Mouse (Mus musculus) G1E (cell line): ENCODE results near the gene Fgfr2. TPM values are rescaled to one million over a fixed set of nuclear protein-coding genes. Genes with fewer than 3 reads are reported as not detected.

Experiments used
- ATAC-seq: 2 replicates; pipeline ENCODE4 v1.8.0; 2016; ENCODE audit warnings: mild to moderate bottlenecking; ENCODE audit not compliant: insufficient number of reproducible peaks, poor library complexity, low FRiP score, severe bottlenecking; ENCODE audit errors: extremely low read depth
- DNase-seq: peaks from one replicate; pipeline ENCODE4 v3.0.0; 2012; ENCODE audit warnings: low spot score
- H3K27me3 ChIP-seq: 2 replicates; pipeline ENCODE4 v1.6.1; 2012; ENCODE audit warnings: mild to moderate bottlenecking, low read length, inconsistent platforms; ENCODE audit not compliant: insufficient read depth
- H3K36me3 ChIP-seq: replicated peaks from 2 replicates; pipeline ENCODE3; 2012; ENCODE audit warnings: mild to moderate bottlenecking, inconsistent platforms
- H3K4me1 ChIP-seq: 2 replicates; pipeline ENCODE4 v1.6.1; 2012; ENCODE audit warnings: low read depth, low read length, inconsistent platforms, mixed read lengths; ENCODE audit not compliant: insufficient read depth
- H3K4me3 ChIP-seq: 2 replicates; pipeline ENCODE4 v1.5.1; 2012; ENCODE audit warnings: low read depth, mild to moderate bottlenecking, inconsistent platforms, low read length, moderate library complexity, mixed read lengths
- H3K9me3 ChIP-seq: replicated peaks from 2 replicates; pipeline ENCODE4 v1.6.1; 2012; ENCODE audit warnings: inconsistent platforms
- CTCF ChIP-seq: IDR thresholded peaks from 2 replicates; pipeline ENCODE4 v1.5.1; 2012; ENCODE audit warnings: low read depth, low read length, inconsistent platforms, mixed read lengths
- GATA1 ChIP-seq: IDR thresholded peaks from 2 replicates; pipeline ENCODE4 v1.6.1; 2012; ENCODE audit warnings: borderline replicate concordance, low read length, inconsistent platforms, mixed read lengths
- GATA2 ChIP-seq: IDR thresholded peaks from 2 replicates; pipeline ENCODE4 v1.6.1; 2012; ENCODE audit warnings: low read depth, low read length, inconsistent platforms, borderline replicate concordance
- POLR2AphosphoS5 ChIP-seq: IDR thresholded peaks from 2 replicates; pipeline ENCODE4 v1.6.1; 2012; ENCODE audit warnings: low read depth, low read length, inconsistent platforms; ENCODE audit not compliant: insufficient replicate concordance
- TAL1 ChIP-seq: conservative IDR thresholded peaks from 2 replicates; pipeline ENCODE4 v1.6.1; 2012; ENCODE audit warnings: low read depth, low read length, inconsistent platforms, mixed read lengths
- polyA plus RNA-seq: library from polyadenylated mRNA; stranded (reverse); fragments of >175 nt; gene quantifications from 2 replicates; pipeline ENCODE4 v1.2.3, GENCODE M21; 2012
- total RNA-seq, 2 experiments: library from RNA; stranded (forward) in 1 of 2; stranded (reverse) in 1 of 2; fragments of 200-1000 nt in 1 of 2; fragments of >200 nt in 1 of 2; fragmentation: Nextera tagmentation in 1 of 2; gene quantifications; 2 replicates each; pipeline ENCODE4 v1.2.3; 2014 to 2017

Fgfr2 gene
- total and polyA plus RNA-seq, 3 experiments: 0.22 TPM; not detected in 2

- ATAC-seq: no peak
- no peaks in the 10 kb centered on the region for H3K27me3 ChIP-seq
- no peak for DNase-seq
These were observed 2086.1 kb downstream of the Fgfr2 start for GRCm38 (mm10) chr7:131037083-131037482.

GRCm38 (mm10) chr7:131036396-131036795, 2086.8 kb downstream of the Fgfr2 start:
- no peak for ATAC-seq
- no peaks in the 10 kb centered on the region for H3K27me3 ChIP-seq
- no peak for DNase-seq

More at GRCm38 (mm10) chr7:131037083-131037482, 2086.1 kb downstream of the Fgfr2 start:
- H3K4me1 ChIP-seq: no peaks in the 10 kb centered on the region
- peaks cover 64% of the 10 kb centered on the region for H3K9me3 ChIP-seq
- TF ChIP-seq TAL1 (no peak), POLR2AphosphoS5 (no peak), GATA1 (no peak)
- H3K36me3 ChIP-seq: no peaks in the 10 kb centered on the region
- no peak overlapping the region for H3K4me3 ChIP-seq

GRCm38 (mm10) chr7:131031755-131032154, 2091.4 kb downstream of the Fgfr2 start, which contains the start of gene Dmbt1:
Gene Dmbt1 (plus strand): TSS chr7:131032053.
- no peaks in the 10 kb centered on the region for H3K36me3 ChIP-seq
- H3K9me3 ChIP-seq: peaks cover 67% of the 10 kb centered on the region
- no peaks in the 10 kb centered on the region for H3K4me1 ChIP-seq
- ATAC-seq: no peak
- DNase-seq: no peak
- no peak for TF ChIP-seq GATA1
- TF ChIP-seq CTCF: no peak
- no peak for TF ChIP-seq TAL1
- no peak for TF ChIP-seq GATA2
- TF ChIP-seq POLR2AphosphoS5: no peak
- H3K27me3 ChIP-seq: no peaks in the 10 kb centered on the region
- no peak within 1 kb of the TSS for H3K4me3 ChIP-seq

More at GRCm38 (mm10) chr7:131036396-131036795, 2086.8 kb downstream of the Fgfr2 start:
- Histone ChIP-seq H3K4me3 (no peak overlapping the region), H3K9me3 (peaks cover 63% of the 10 kb centered on the region), H3K36me3 (no peaks in the 10 kb centered on the region), H3K4me1 (no peaks in the 10 kb centered on the region)
- no peak for TF ChIP-seq GATA2
- TF ChIP-seq TAL1: no peak
- no peak for TF ChIP-seq POLR2AphosphoS5
- TF ChIP-seq CTCF: no peak
- no peak for TF ChIP-seq GATA1

- peaks cover 63% of the 10 kb centered on the region for H3K9me3 ChIP-seq
- no peaks in the 10 kb centered on the region for H3K27me3 ChIP-seq
- ATAC-seq (no peak), DNase-seq (no peak)
- no peak overlapping the region for H3K4me3 ChIP-seq
- no peaks in the 10 kb centered on the region for H3K36me3 ChIP-seq
- no peaks in the 10 kb centered on the region for H3K4me1 ChIP-seq
- no peak for TF ChIP-seq POLR2AphosphoS5
- TF ChIP-seq CTCF: no peak
- TF ChIP-seq GATA1: no peak
- TF ChIP-seq TAL1: no peak
- TF ChIP-seq GATA2: no peak
These were observed 2095.6 kb downstream of the Fgfr2 start for GRCm38 (mm10) chr7:131027557-131027956.

GRCm38 (mm10) chr7:131024807-131025206, 2098.3 kb downstream of the Fgfr2 start:
- Histone ChIP-seq H3K36me3 (no peaks in the 10 kb centered on the region), H3K4me1 (no peaks in the 10 kb centered on the region), H3K4me3 (no peak overlapping the region), H3K27me3 (no peaks in the 10 kb centered on the region), H3K9me3 (peaks cover 45% of the 10 kb centered on the region)
- DNase-seq (no peak), ATAC-seq (no peak)
- TF ChIP-seq CTCF: no peak
- TF ChIP-seq POLR2AphosphoS5: no peak
- no peak for TF ChIP-seq TAL1
- no peak for TF ChIP-seq GATA2
- TF ChIP-seq GATA1: no peak

GRCm38 (mm10) chr7:131019181-131019580, 2104.0 kb downstream of the Fgfr2 start:
- H3K4me3 ChIP-seq: no peak overlapping the region
- ATAC-seq (no peak), DNase-seq (no peak)
- TF ChIP-seq GATA2 (no peak), TAL1 (no peak), POLR2AphosphoS5 (no peak)
- no peaks in the 10 kb centered on the region for H3K27me3 ChIP-seq
- no peaks in the 10 kb centered on the region for H3K36me3 ChIP-seq
- peaks cover 18% of the 10 kb centered on the region for H3K9me3 ChIP-seq
- no peaks in the 10 kb centered on the region for H3K4me1 ChIP-seq
